Mouse (Mus musculus): ENCODE measurements around the gene Kcnq2.

Gene Kcnq2

DNA sequence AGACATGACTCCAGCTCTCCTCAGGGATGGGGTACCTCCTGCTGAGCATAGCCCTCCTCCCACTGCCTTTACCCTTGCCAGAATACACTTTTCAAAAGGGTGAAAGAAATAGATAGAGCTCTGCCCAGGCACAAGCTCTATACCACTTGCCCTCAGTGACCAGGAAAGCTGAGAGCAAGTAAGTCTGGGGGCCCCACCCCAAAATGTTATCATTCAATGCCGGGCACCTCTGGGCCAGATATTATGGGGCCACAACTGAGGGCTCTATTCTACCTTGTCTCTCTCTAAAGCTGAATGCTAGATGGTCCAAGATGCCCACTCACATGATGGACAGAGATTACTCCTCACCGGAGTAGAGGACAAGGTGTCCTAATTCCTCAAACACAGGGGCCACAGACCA, 55.6 kb downstream of the Kcnq2 start:
- H3K9me3 ChIP-seq (ENCODE audit: low read length) = peaks cover 17% of the 10 kb centered on the region
- H3K27me3 ChIP-seq (ENCODE audit: insufficient read depth, low read length) = no peaks in the 10 kb centered on the region
- no peak overlapping the region for H3K4me3 ChIP-seq (replicated peaks; ENCODE audit: low read length)
- peaks cover 6% of the 10 kb centered on the region for H3K4me1 ChIP-seq (replicated peaks; ENCODE audit: low read depth, low read length)
- TF ChIP-seq NANOG (IDR thresholded peaks at IDR 0.05; ENCODE audit: borderline replicate concordance, low read length) (no peak), POU5F1 (IDR thresholded peaks at IDR 0.05; ENCODE audit: borderline replicate concordance, low read length) (no peak), CTCF (conservative IDR thresholded peaks at IDR 0.05; ENCODE audit: low read length) (no peak)
- no peaks in the 10 kb centered on the region for H3K36me3 ChIP-seq (ENCODE audit: insufficient read depth, low read length)

DNA sequence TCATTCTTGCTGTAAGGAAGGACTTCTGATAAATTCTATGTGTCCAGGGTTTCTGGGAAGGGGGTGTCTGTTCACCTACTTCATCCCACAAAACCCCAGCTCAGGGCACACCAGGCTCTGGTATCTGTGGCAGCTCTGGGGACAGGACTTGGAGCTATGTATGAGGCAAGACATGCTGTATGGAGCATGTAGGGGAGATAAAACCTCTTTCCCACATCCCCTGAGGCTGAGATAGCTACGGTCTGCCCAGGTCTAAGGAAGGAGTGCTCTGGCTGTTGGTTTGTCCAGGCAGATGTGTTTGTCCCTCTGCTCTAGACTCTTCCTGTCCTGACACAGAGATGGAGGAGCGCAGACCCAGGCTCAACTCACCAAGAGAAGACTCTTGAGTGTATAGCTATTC, 56.2 kb downstream of the Kcnq2 start:
- H3K9me3 ChIP-seq (ENCODE audit: low read length) = peaks cover 19% of the 10 kb centered on the region
- peaks cover 6% of the 10 kb centered on the region for H3K4me1 ChIP-seq (replicated peaks; ENCODE audit: low read depth, low read length)
- H3K36me3 ChIP-seq (ENCODE audit: insufficient read depth, low read length) = no peaks in the 10 kb centered on the region
- no peaks in the 10 kb centered on the region for H3K27me3 ChIP-seq (ENCODE audit: insufficient read depth, low read length)
- H3K4me3 ChIP-seq (replicated peaks; ENCODE audit: low read length) = no peak overlapping the region
- TF ChIP-seq POU5F1 (IDR thresholded peaks at IDR 0.05; ENCODE audit: borderline replicate concordance, low read length) (no peak), CTCF (conservative IDR thresholded peaks at IDR 0.05; ENCODE audit: low read length) (no peak), NANOG (IDR thresholded peaks at IDR 0.05; ENCODE audit: borderline replicate concordance, low read length) (no peak)

DNA sequence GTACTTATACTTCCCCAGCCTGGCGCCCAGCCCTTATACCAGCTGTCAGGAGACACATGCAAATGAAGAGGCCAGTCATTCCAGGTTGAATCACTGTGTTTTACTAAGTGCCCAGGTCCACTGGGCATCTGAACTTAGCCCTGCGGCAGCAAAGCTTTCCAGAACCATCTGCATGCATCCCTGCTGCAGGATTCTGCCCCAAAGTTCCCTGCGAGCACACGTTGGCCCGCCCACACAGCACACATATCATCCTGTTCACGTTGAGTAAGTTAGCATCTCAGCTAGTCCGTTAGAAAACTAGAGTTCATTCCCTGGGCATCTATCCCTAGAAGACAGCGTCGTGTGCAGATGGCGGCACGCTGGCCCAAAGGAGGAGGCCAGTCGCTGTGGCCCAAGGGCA, 59.6 kb downstream of the Kcnq2 start:
- H3K4me3 ChIP-seq (replicated peaks; ENCODE audit: low read length) = no peak overlapping the region
- TF ChIP-seq POU5F1 (IDR thresholded peaks at IDR 0.05; ENCODE audit: borderline replicate concordance, low read length) (no peak), CTCF (conservative IDR thresholded peaks at IDR 0.05; ENCODE audit: low read length) (no peak), NANOG (IDR thresholded peaks at IDR 0.05; ENCODE audit: borderline replicate concordance, low read length) (no peak)
- no peaks in the 10 kb centered on the region for H3K36me3 ChIP-seq (ENCODE audit: insufficient read depth, low read length)
- H3K27me3 ChIP-seq (ENCODE audit: insufficient read depth, low read length) = no peaks in the 10 kb centered on the region
- H3K4me1 ChIP-seq (replicated peaks; ENCODE audit: low read depth, low read length) = 0 out of 2 replicates have a peak, but pooled peaks cover under 1% of the 10 kb centered on the region
- peaks cover 19% of the 10 kb centered on the region for H3K9me3 ChIP-seq (ENCODE audit: low read length)

DNA sequence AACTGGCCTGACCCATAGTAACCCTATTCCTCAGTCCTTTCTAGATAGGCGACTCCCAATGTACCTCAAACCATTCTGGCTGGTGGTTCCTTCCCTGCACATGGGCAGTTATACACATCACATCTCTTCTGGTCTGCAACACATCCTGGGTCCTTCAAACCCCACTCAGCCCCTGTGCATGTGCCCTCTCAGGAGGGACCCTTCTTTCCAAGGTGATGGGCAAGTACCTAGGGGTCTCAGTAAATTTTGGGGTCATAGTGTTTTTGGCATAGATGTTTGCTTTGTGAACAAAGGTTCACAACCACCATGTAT, 62.7 kb downstream of the Kcnq2 start:
- Histone ChIP-seq H3K36me3 (ENCODE audit: insufficient read depth, low read length) (no peaks in the 10 kb centered on the region), H3K27me3 (ENCODE audit: insufficient read depth, low read length) (no peaks in the 10 kb centered on the region), H3K9me3 (ENCODE audit: low read length) (peaks cover 19% of the 10 kb centered on the region), H3K4me1 (replicated peaks; ENCODE audit: low read depth, low read length) (no peaks in the 10 kb centered on the region), H3K4me3 (replicated peaks; ENCODE audit: low read length) (no peak overlapping the region)
- TF ChIP-seq CTCF (conservative IDR thresholded peaks at IDR 0.05; ENCODE audit: low read length) (no peak), POU5F1 (IDR thresholded peaks at IDR 0.05; ENCODE audit: borderline replicate concordance, low read length) (no peak), NANOG (IDR thresholded peaks at IDR 0.05; ENCODE audit: borderline replicate concordance, low read length) (no peak)

DNA sequence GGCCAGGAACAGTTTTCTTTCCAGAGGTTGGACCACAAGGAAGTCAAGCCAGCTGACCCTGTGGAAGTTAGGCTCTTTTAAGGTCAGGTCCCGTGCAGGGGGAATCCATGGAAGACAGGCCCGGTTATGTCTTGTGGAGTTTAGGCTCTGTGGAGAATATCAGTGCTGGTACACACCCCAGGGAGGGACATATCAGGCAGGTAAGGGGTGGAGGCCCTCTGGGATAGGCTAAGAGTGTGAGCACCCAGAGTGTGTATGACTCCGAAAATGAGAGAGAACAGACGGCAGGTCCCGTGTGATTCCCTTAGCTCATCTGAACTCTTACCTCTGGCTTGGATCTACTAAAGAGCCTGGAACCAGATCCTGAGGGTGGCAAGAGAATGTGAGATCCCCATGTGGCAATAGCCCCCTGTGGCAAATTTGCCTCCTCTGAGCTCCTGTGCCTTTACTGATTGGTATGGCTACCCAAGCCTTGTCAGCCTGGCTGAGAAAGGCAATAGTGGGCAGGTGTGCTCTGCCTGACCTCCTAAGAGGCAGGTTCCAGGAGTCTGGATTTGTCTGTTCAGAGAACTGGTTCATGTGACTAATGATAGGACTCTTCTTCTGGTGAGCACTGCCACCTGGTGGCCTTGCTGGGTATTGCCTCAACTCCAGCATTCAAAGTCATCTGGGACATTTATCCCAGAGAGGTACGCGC, 63.2 kb downstream of the Kcnq2 start:
- Histone ChIP-seq H3K36me3 (ENCODE audit: insufficient read depth, low read length) (no peaks in the 10 kb centered on the region), H3K4me1 (replicated peaks; ENCODE audit: low read depth, low read length) (no peaks in the 10 kb centered on the region)
- TF ChIP-seq CTCF (conservative IDR thresholded peaks at IDR 0.05; ENCODE audit: low read length) (peak; percentile 90), NANOG (IDR thresholded peaks at IDR 0.05; ENCODE audit: borderline replicate concordance, low read length) (no peak)

DNA sequence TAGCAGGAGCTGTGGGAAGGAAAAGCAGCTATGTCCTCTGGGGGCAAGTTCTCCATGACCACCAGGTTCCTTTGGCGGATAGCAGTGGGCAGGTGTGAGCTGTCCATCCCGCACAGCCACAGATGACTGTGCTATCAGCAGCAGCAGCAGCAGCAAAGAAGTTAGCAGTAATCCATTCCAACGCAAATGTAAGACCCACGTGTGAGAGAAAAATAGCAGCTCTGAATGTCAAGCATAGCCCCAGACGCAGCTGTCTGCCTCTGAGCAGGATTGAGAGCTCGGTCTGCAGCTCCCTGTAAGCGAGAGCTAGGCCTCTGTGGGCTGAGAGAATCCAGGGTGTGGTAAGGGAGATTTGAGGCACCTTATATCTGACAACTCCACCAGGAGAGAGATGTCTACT, 65.0 kb downstream of the Kcnq2 start:
- Histone ChIP-seq H3K4me1 (replicated peaks; ENCODE audit: low read depth, low read length) (no peaks in the 10 kb centered on the region), H3K27me3 (ENCODE audit: insufficient read depth, low read length) (no peaks in the 10 kb centered on the region), H3K36me3 (ENCODE audit: insufficient read depth, low read length) (no peaks in the 10 kb centered on the region), H3K9me3 (ENCODE audit: low read length) (peaks cover 8% of the 10 kb centered on the region; the same call in 1 of the 2 replicates), H3K4me3 (replicated peaks; ENCODE audit: low read length) (no peak overlapping the region)
- TF ChIP-seq NANOG (IDR thresholded peaks at IDR 0.05; ENCODE audit: borderline replicate concordance, low read length) (no peak), POU5F1 (IDR thresholded peaks at IDR 0.05; ENCODE audit: borderline replicate concordance, low read length) (no peak), CTCF (conservative IDR thresholded peaks at IDR 0.05; ENCODE audit: low read length) (no peak)

More for the DNA sequence above, 63.2 kb downstream of the Kcnq2 start:
- Histone ChIP-seq H3K27me3 (ENCODE audit: insufficient read depth, low read length) (no peaks in the 10 kb centered on the region), H3K4me3 (replicated peaks; ENCODE audit: low read length) (no peak overlapping the region), H3K9me3 (ENCODE audit: low read length) (peaks cover 19% of the 10 kb centered on the region)

DNA sequence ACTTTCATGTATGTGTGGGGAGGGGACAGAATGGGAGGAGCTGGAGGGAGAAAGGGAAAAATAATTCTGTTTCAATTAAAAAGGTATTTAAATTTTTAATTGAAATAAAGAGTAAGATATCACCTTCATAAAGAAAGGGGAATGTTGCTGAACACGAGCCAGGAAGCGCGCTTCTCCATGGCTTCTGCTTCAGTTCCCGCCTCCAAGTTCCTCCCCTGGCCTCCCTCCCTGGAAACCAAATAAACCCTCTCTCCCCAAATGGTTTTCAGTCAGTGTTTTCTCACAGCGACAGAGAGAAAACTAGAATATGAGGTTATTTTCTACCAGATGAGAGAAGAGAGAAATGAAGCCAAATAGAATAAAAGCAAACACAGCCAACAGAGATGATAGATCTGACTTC, 66.6 kb downstream of the Kcnq2 start:
- H3K27me3 ChIP-seq (ENCODE audit: insufficient read depth, low read length) = no peaks in the 10 kb centered on the region
- H3K4me3 ChIP-seq (replicated peaks; ENCODE audit: low read length) = no peak overlapping the region
- no peaks in the 10 kb centered on the region for H3K36me3 ChIP-seq (ENCODE audit: insufficient read depth, low read length)
- no peaks in the 10 kb centered on the region for H3K9me3 ChIP-seq (ENCODE audit: low read length)
- no peak for TF ChIP-seq NANOG (IDR thresholded peaks at IDR 0.05; ENCODE audit: borderline replicate concordance, low read length)
- TF ChIP-seq CTCF (conservative IDR thresholded peaks at IDR 0.05; ENCODE audit: low read length) = no peak
- TF ChIP-seq POU5F1 (IDR thresholded peaks at IDR 0.05; ENCODE audit: borderline replicate concordance, low read length) = no peak
- no peaks in the 10 kb centered on the region for H3K4me1 ChIP-seq (replicated peaks; ENCODE audit: low read depth, low read length)

DNA sequence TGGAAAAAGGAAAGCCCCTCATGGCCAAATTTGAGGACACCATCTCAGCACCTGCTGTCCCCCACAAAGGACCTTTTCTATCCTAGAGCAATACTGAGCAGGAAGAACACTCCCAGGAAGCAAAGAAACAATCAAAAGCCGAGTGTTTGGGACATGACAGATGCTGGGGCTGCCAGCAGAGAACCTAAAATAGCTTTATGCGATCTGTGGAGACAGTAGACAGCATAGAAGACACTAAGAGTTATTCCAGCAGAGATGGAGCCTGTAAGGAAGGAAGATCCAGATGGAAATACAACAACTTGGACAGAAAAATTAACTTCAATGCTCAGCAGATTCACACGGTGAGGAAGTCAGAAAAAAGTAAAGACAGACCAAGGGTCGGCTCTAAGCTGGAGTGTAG, 69.3 kb downstream of the Kcnq2 start:
- H3K36me3 ChIP-seq (ENCODE audit: insufficient read depth, low read length) = no peaks in the 10 kb centered on the region
- peaks cover 8% of the 10 kb centered on the region; the same call in 1 of the 2 replicates for H3K27me3 ChIP-seq (ENCODE audit: insufficient read depth, low read length)
- TF ChIP-seq POU5F1 (IDR thresholded peaks at IDR 0.05; ENCODE audit: borderline replicate concordance, low read length) = no peak
- TF ChIP-seq CTCF (conservative IDR thresholded peaks at IDR 0.05; ENCODE audit: low read length) = no peak
- TF ChIP-seq NANOG (IDR thresholded peaks at IDR 0.05; ENCODE audit: borderline replicate concordance, low read length) = no peak
- H3K4me1 ChIP-seq (replicated peaks; ENCODE audit: low read depth, low read length) = no peaks in the 10 kb centered on the region
- H3K4me3 ChIP-seq (replicated peaks; ENCODE audit: low read length) = no peak overlapping the region
- H3K9me3 ChIP-seq (ENCODE audit: low read length) = no peaks in the 10 kb centered on the region

DNA sequence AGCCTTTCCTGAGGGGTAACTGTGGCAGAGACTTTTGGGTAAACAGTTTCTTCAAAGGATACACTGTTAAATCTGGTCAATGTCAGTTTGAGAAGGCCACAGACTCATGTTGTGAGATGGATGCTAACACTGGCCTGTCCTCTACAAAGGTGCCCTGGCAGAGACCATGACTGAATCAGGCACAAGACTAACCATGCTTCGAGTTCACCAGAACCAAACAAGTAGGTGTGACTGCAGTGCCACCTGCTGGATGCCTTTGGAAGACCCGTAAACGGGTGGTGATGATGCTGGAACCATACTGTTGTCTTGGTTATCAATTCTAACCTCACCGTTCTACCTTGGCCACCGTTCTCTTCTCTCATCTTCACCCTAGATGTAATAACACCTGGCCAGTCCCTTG, 75.0 kb downstream of the Kcnq2 start:
- TF ChIP-seq NANOG (IDR thresholded peaks at IDR 0.05; ENCODE audit: borderline replicate concordance, low read length) (no peak), CTCF (conservative IDR thresholded peaks at IDR 0.05; ENCODE audit: low read length) (peak; percentile 62), POU5F1 (IDR thresholded peaks at IDR 0.05; ENCODE audit: borderline replicate concordance, low read length) (no peak)
- no peak overlapping the region for H3K4me3 ChIP-seq (replicated peaks; ENCODE audit: low read length)

More for the DNA sequence above, 75.0 kb downstream of the Kcnq2 start:
- Histone ChIP-seq H3K4me1 (replicated peaks; ENCODE audit: low read depth, low read length) (peaks cover 9% of the 10 kb centered on the region; the same call in 1 of the 2 replicates), H3K36me3 (ENCODE audit: insufficient read depth, low read length) (no peaks in the 10 kb centered on the region), H3K27me3 (ENCODE audit: insufficient read depth, low read length) (peaks cover 36% of the 10 kb centered on the region), H3K9me3 (ENCODE audit: low read length) (no peaks in the 10 kb centered on the region)

All from E14TG2a.4 (cell line).